Mouse (Mus musculus) liver, postnatal 0 days (tissue): Measurements from ENCODE around the gene T.

Source experiments
- CTCF ChIP-seq: sonication (generic); IDR thresholded peaks from 2 replicates; pipeline ENCODE4 v1.5.1; 2016; ENCODE audit warnings: antibody characterized with exemption, low read depth
- EP300 ChIP-seq: IDR thresholded peaks from 2 replicates; pipeline ENCODE4 v1.6.1; 2016; ENCODE audit warnings: antibody characterized with exemption, low read depth, mild to moderate bottlenecking

DNA sequence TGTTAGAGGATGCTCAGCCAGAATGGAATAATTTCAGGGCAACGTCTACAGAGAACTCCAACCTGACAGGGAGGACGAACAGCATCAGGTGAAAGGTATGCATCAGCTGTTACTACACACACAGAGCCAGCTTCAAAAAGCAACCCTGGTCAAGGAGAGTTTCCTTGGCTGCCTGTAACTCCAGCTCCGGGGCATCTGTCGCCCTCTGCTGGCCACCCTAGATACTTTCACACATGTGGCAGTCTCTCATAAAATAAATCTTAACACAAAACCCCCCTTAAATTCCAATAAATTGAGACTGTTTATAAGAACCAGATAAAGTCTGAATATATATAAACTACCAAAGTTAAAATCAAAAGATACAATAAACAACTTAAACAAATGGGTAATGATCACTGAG is 27.3 kb downstream of the T start:
- peak; percentile 68 for TF ChIP-seq CTCF
- TF ChIP-seq EP300 = no peak
